Mouse (Mus musculus) neutrophil, adult 5-6 weeks (primary cell): ENCODE measurements around the gene Stab1. TPM values are rescaled to one million over a fixed set of nuclear protein-coding genes. Genes with fewer than 3 reads are reported as not detected.

ENCODE experiments used
- ATAC-seq: fragments of 151-379, 151-347 bp; 2 replicates; pipeline ENCODE4 v1.8.0; 2017; ENCODE audit warnings: mild to moderate bottlenecking, moderate TSS enrichment; ENCODE audit not compliant: insufficient number of reproducible peaks, poor library complexity, low FRiP score, severe bottlenecking; ENCODE audit errors: extremely low read depth
- total RNA-seq: library from RNA; stranded (forward); fragments of 200-1000 nt; gene quantifications from 2 replicates; pipeline ENCODE4 v1.2.3, GENCODE M21; 2017

Stab1 gene
- total RNA-seq, 1 experiment from 2014 or later: 5.0 TPM

DNA sequence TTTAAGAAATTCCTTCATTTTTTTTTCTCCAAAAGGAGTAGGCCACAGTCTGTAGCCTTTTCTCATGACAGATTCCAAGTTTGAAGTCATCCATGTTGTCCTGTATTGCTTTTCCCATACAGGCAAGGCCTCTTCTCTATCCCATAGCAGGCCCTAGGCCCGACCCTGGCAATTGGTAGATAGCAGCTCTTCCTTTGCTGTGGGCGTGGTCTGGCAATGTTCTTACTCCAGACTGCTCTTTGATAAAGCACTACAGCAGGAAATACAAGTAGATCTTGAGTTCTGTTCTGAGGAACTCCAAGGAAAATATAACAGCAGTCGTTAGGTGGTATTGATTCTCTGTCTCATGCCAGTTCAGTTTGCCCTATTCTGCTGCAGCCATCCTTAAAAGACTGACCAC is 57.8 kb downstream of the Stab1 start:
- no peak for ATAC-seq

GRCm38 (mm10) chr14:31105156-31105555 is 63.3 kb downstream of the Stab1 start:
- no peak for ATAC-seq

GRCm38 (mm10) chr14:31089918-31090317 is 78.5 kb downstream of the Stab1 start:
- ATAC-seq: no peak

Other genes with a start within 250 kb of the Stab1 start
- gene Itih3, start 244.9 kb downstream of the Stab1 start, total RNA-seq: not detected in 2 replicates
- not detected in 2 replicates for gene Itih1, start 225.4 kb downstream of the Stab1 start, total RNA-seq
- 4.7 and 6.1 TPM in 2 replicates for gene Nek4, start 217.3 kb downstream of the Stab1 start, total RNA-seq
- gene Glt8d1, start 167.2 kb downstream of the Stab1 start, total RNA-seq: 16.0 and 22.6 TPM in 2 replicates
- gene Spcs1, start 167.0 kb downstream of the Stab1 start, total RNA-seq: 52.3 and 53.5 TPM in 2 replicates
- 53.5 and 62.5 TPM in 2 replicates for gene Pbrm1, start 149.5 kb downstream of the Stab1 start, total RNA-seq
- 82.4 and 84.8 TPM in 2 replicates for gene Gnl3, start 149.5 kb downstream of the Stab1 start, total RNA-seq
- 26.9 and 39.7 TPM in 2 replicates for gene Smim4, start 39.7 kb downstream of the Stab1 start, total RNA-seq
- 5.2 and 5.5 TPM in 2 replicates for gene Nt5dc2, start 37.6 kb downstream of the Stab1 start, total RNA-seq
- not detected in 2 replicates for gene Tnnc1, start 39.7 kb upstream of the Stab1 start, total RNA-seq
- gene Nisch, start 48.3 kb upstream of the Stab1 start, total RNA-seq: 329 and 351 TPM in 2 replicates
- gene Sema3g, start 49.2 kb upstream of the Stab1 start, total RNA-seq: 0.37 and 0.58 TPM in 2 replicates
- 18.7 and 19.3 TPM in 2 replicates for gene Phf7, start 82.7 kb upstream of the Stab1 start, total RNA-seq
- 55.1 and 61.2 TPM in 2 replicates for gene Bap1, start 82.8 kb upstream of the Stab1 start, total RNA-seq
- 0.12 TPM in 2 replicates for gene Dnah1, start 155.3 kb upstream of the Stab1 start, total RNA-seq
- 80.2 and 86.2 TPM in 2 replicates for gene Capn7, start 168.0 kb upstream of the Stab1 start, total RNA-seq